Mouse (Mus musculus): Measurements from ENCODE around the gene Scn5a.
A peak's percentile ranks its signal among the peaks of the same experiment; 100 is the strongest.

Scn5a gene

GRCm38 (mm10) chr9:119578636-119579438 lies at the start of gene Scn5a:
Scn5a (minus strand) TSS chr9:119579016.
- no peak for DNase-seq (ENCODE audit: extremely low read depth, insufficient read length, low spot score)

- DNase-seq (ENCODE audit: extremely low read depth, insufficient read length, low spot score) = no peak
Measured at GRCm38 (mm10) chr9:119627227-119627626, 48.4 kb upstream of the Scn5a start.

DNA sequence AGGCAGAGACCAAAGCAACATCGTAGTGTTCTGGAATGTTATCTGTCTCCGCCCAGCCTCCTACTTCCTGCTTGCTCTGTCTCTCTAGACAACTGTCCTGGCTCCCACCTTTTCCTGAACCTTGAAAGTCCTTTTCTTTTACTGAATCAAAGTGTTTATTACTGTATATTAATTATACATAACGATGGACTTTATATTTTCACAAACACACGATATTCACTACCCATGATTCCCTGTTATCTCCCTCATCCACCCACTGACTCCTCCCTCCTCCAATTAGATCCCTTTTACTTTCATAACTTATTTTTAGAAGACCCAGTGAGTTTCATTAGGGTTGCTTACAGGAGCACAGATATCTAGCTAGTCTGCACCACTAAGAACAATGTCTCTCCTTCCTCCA lies 45.3 kb upstream of the Scn5a start:
- DNase-seq (ENCODE audit: extremely low read depth, insufficient read length, low spot score) = no peak

GRCm38 (mm10) chr9:119614798-119615197 lies 36.0 kb upstream of the Scn5a start:
- DNase-seq (ENCODE audit: extremely low read depth, insufficient read length, low spot score) = no peak

- DNase-seq (ENCODE audit: extremely low read depth, insufficient read length, low spot score) = no peak
Measured at GRCm38 (mm10) chr9:119610563-119611166, 31.8 kb upstream of the Scn5a start.

DNA sequence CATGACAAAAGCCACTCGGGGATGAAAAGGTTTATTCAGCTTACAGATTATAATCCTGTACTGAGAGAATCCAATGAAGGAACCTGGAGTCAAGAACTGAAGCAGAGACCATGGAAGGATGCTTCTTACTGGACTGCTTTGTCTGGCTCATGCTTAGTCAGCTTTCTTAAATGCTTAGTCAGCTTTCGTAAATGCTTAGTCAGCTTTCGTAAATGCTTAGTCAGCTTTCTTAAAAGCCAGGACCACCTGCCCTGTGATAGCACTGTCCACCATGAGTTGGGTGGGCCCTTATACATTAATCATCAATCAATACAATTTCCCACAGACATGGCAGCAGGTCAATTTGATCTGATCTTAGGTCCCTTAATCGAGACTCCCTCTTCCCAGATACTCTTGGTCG lies 28.1 kb upstream of the Scn5a start:
- no peak for DNase-seq (ENCODE audit: extremely low read depth, insufficient read length, low spot score)

DNA sequence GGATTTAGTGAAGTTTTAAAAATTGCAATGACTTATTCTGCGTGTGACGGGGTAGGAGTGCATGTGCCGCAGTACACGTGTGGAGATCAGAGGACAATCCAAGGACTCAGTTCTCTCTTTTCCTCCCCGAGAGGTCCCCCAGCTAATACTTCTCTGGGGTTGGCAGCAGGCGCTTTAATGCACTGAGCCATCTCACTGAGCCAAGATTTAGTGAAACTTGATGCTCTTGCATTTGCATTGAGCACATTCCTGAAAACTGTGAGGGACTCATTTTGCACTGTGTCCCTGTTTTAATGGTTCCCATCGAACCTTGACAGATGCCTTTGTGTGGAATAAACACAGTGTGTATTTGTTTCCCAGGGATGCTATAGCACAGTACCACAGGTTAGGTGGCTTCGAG lies 25.8 kb upstream of the Scn5a start:
- no peak for DNase-seq (ENCODE audit: extremely low read depth, insufficient read length, low spot score)

GRCm38 (mm10) chr9:119598501-119598900 lies 19.7 kb upstream of the Scn5a start:
- no peak for DNase-seq (ENCODE audit: extremely low read depth, insufficient read length, low spot score)

- DNase-seq (ENCODE audit: extremely low read depth, insufficient read length, low spot score) = no peak
Measured at GRCm38 (mm10) chr9:119597332-119597731, 18.5 kb upstream of the Scn5a start.

DNA sequence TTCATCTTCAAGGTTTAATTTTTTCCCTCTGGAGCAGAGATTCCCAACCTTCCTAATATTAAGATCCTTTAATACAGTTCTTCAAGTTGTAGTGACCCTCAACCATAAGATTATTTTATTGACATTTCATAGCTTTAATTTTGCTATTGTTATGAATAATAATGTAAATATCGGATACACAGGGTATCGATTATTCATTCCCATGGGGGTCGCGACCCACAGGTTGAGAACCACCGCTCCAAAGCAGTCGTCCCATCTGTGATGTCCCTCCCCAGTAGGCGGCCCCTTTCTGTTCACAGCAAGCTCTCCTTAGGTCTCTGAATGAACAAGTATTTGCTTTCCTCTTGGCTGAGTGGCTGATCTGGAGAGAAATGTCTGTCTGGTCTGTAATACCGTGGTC lies 10.8 kb upstream of the Scn5a start:
- no peak for DNase-seq (ENCODE audit: extremely low read depth, insufficient read length, low spot score)

DNA sequence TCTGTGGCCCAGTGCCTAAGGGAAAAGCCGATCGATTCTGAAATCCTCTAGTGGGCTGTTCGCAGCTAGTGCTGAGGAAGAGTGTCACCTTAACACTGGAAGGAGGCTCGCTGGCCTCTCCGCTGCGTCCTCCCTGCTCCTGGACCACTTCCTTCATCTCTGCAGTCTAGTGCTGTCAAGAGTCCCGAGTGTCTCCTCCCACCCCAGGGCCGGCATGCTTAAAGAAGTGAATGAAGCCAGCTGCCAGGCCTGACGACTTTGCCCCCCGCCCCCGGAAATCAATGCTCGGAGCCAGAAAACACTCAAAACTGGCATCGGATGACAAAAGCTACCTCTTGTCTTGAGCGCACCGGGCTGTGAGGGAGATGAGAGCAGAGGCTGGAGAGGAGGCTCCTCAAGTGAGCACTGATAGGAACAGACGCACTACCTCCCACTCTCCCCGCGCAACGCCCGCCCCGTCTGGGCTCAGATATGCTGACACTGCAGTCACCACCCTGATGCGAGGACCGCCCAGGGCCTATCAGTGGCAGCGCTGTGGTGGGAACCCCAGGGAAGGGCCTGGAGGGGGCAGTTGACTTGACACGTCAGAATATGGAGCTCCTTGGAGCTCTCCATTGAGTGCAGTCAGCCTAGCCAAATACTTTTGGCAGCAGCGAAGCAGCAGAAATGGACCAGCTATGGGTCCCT lies 10.1 kb upstream of the Scn5a start:
- DNase-seq (ENCODE audit: extremely low read depth, insufficient read length, low spot score) = no peak

- DNase-seq (ENCODE audit: extremely low read depth, insufficient read length, low spot score) = no peak
Measured at GRCm38 (mm10) chr9:119580668-119581067, 1.9 kb upstream of the Scn5a start.

DNA sequence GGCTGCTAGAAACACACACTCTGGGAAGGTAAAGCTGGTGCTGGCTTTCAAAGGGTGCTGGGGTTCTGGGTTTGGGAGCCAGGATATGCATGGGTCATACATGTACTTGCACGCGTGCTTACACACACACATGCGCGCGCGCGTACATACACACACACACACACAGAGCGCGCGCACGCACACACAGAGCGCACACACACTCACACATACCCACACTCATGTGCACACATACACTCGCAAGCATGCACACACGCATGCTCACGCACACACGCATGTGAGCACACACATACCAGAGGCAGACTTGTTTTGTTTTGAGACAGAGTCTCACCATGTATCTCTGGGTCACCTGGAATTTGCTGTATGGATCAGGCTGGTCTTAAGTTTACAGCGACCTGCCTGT lies 1.4 kb upstream of the Scn5a start:
- DNase-seq (ENCODE audit: extremely low read depth, insufficient read length, low spot score) = no peak

GRCm38 (mm10) chr9:119578311-119578635 lies 543 bp downstream of the Scn5a start:
- DNase-seq (ENCODE audit: extremely low read depth, insufficient read length, low spot score) = no peak

DNA sequence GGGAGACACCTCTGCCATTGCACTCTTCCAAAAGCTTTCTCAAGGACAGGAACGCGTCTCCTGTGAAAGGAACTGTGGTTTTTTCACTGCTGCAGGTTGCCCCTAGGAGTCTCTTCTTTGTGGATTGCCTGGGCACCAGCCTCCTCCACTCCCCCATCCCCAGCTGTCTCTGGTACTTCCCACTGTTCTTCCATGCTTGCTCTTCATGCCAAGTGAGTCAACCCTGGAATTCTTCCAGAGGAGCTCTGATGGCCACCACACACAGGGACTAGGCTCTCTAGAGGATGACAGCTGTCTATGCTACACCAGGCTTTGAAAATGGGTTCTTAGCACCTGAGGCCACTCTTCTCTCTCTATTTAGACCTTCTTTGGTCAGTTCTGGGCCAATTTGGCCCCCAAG lies 1.8 kb downstream of the Scn5a start:
- DNase-seq (ENCODE audit: extremely low read depth, insufficient read length, low spot score) = peak; percentile 29

DNA sequence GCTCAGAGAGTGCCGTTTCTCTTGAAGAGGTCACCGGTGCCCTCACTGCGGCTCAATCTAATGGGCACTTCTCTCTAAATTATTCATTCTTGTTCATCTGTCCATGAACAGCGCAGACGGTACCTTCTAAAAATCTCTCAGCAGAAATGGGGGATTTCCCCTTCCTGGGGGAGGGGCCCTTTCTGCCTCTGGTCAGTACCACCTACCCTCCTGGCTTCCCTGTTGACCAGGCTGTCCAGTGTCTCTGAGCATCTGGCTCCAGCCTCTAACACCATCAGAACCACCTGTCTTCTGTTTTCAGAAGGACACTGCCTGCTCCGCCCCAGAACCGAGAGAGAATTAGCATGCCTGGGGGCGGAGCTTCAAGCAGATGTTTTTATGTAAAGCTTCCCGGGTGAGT lies 3.1 kb downstream of the Scn5a start:
- no peak for DNase-seq (ENCODE audit: extremely low read depth, insufficient read length, low spot score)

- no peak for DNase-seq (ENCODE audit: extremely low read depth, insufficient read length, low spot score)
Measured at GRCm38 (mm10) chr9:119574366-119574765, 4.5 kb downstream of the Scn5a start.

- DNase-seq (ENCODE audit: extremely low read depth, insufficient read length, low spot score) = no peak
Measured at GRCm38 (mm10) chr9:119573009-119573408, 5.8 kb downstream of the Scn5a start.

DNA sequence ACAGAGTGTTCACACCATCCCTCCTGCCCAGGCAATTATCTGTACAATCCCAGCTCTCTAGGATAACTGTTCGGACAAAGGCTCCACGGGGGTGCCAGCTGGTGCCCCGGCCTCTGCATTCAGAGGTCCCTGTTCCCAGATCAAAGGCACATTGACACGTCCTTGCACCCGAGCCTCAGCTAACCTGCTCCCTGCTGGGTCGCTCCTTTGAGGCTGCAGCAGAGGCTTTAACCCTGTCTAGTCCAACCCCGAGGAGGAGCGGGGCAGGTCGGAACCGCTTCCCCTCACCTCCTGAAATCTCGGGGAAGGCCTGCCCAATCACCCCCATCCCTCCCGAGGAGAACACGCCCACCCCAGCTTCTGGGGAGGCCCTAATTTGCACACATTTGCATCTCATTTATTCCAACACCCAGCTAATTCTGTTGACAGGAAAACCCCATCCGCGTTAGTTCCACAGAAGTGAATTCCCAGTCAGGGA lies 7.4 kb downstream of the Scn5a start:
- DNase-seq (ENCODE audit: extremely low read depth, insufficient read length, low spot score) = no peak

DNA sequence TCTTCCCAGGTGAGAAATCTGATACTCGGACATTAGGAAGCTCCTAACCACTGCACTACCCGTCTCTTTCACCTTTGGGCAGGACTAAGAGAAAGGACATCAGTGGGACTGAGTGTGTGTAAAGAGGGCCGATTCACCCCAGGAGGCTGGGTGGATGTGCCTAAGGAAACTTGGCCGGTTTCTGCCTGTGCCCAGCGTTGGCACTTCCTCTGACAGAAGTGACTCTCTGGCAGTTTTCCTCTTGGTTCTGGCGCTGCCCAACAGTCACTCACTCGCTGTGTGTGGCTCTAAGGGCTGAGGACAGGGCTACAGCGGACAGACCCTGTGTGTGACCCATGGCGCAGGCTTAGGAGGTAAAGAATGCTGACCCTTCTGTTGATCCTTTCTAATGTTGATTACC lies 8.2 kb downstream of the Scn5a start:
- no peak for DNase-seq (ENCODE audit: extremely low read depth, insufficient read length, low spot score)

- no peak for DNase-seq (ENCODE audit: extremely low read depth, insufficient read length, low spot score)
Measured at GRCm38 (mm10) chr9:119568732-119569131, 10.1 kb downstream of the Scn5a start.

- DNase-seq (ENCODE audit: extremely low read depth, insufficient read length, low spot score) = peak; percentile 49
Measured at GRCm38 (mm10) chr9:119567800-119568199, 11.0 kb downstream of the Scn5a start.
